Mouse (Mus musculus) stomach, postnatal 0 days (tissue): Measurements from ENCODE around the gene Gabarap.

Experiments
- CTCF ChIP-seq: IDR thresholded peaks from 2 replicates; pipeline ENCODE4 v1.5.1; 2016; ENCODE audit warnings: antibody characterized with exemption, low read depth, mild to moderate bottlenecking, moderate library complexity
- EP300 ChIP-seq: optimal IDR thresholded peaks from 2 replicates; pipeline ENCODE3; 2016; ENCODE audit warnings: antibody characterized with exemption

DNA sequence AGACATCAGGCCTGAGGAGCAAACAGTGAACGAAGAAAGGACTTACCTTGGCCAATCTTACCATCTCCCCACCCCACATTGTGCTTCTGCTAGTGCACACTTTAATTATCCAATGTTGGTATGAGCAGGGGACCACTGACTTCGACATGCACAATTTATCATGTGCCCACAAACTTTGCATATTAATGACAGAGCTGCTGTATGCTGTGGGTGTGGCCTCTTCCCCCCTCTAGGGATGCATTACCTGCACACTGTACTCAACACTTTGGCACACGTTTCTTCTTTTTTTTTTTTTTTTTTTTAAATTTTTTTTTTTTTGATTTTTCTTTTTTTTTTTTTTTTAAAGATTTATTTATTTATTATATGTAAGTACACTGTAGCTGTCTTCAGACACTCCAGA, 20.2 kb upstream of the Gabarap start:
- TF ChIP-seq CTCF (no peak), EP300 (no peak)
